Mouse (Mus musculus): ENCODE results near the gene Alyref. TPM values are rescaled to one million over a fixed set of nuclear protein-coding genes. Genes with fewer than 3 reads are reported as not detected.

The Alyref gene
- polyA plus RNA-seq, 1 experiment from 2014 or later, result 213 TPM

DNA sequence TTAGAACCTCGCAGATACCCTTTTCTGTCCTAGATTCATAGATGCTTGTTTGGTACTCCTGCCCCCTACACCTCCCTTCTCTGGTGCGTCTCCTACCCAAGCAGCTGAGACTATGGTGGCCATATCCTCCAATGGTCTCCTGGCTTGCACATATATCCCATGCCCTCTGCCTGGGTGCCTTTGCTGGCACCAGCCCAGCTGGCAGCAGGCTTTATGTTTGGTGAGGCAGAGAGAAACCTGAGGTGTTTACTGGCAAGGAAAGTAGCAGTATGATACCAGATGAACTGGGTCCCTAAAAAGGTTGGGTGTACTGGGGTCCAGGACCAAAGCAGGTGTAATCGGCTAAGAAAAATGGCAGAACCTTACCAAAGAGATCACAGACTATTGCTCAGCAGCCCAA, 52.2 kb downstream of the Alyref start:
- peaks cover 5% of the 10 kb centered on the region; the same call in 1 of the 2 replicates for H3K4me1 ChIP-seq (replicated peaks; ENCODE audit: control insufficient read depth, insufficient read depth)
- no peak for TF ChIP-seq CTCF (IDR thresholded peaks at IDR 0.05; ENCODE audit: low read depth)
- TF ChIP-seq EP300 (optimal IDR thresholded peaks at IDR 0.05), result no peak
- H3K27ac ChIP-seq (replicated peaks), result no peak overlapping the region
- DNase-seq (ENCODE audit: low spot score) (no peak), ATAC-seq (ENCODE audit: low FRiP score, low TSS enrichment) (no peak)
- peaks cover 8% of the 10 kb centered on the region for H3K36me3 ChIP-seq (ENCODE audit: control insufficient read depth, insufficient read depth, low read length)
- 92% methylated on average over 3 of the region's 3 CpGs for WGBS
- no peak overlapping the region for H3K9ac ChIP-seq (ENCODE audit: low read length)
- no peaks in the 10 kb centered on the region for H3K9me3 ChIP-seq (ENCODE audit: control insufficient read depth, low read length)
- H3K4me2 ChIP-seq (replicated peaks; ENCODE audit: low read depth), result no peak overlapping the region
- no peaks in the 10 kb centered on the region for H3K27me3 ChIP-seq (ENCODE audit: control insufficient read depth, insufficient read depth, low read length)
- H3K4me3 ChIP-seq (ENCODE audit: low read depth, low read length), result no peak overlapping the region

GRCm38 (mm10) chr11:120542376-120542775, 55.8 kb downstream of the Alyref start:
- H3K4me3 ChIP-seq (ENCODE audit: low read depth, low read length), result no peak overlapping the region
- peaks cover 14% of the 10 kb centered on the region for H3K4me1 ChIP-seq (replicated peaks; ENCODE audit: control insufficient read depth, insufficient read depth)
- H3K9ac ChIP-seq (ENCODE audit: low read length), result no peak overlapping the region
- no peaks in the 10 kb centered on the region for H3K9me3 ChIP-seq (ENCODE audit: control insufficient read depth, low read length)
- ATAC-seq (ENCODE audit: low FRiP score, low TSS enrichment), result no peak
- H3K36me3 ChIP-seq (ENCODE audit: control insufficient read depth, insufficient read depth, low read length), result peaks cover 8% of the 10 kb centered on the region
- TF ChIP-seq EP300 (optimal IDR thresholded peaks at IDR 0.05), result no peak
- no peak for TF ChIP-seq CTCF (IDR thresholded peaks at IDR 0.05; ENCODE audit: low read depth)
- H3K4me2 ChIP-seq (replicated peaks; ENCODE audit: low read depth), result no peak overlapping the region
- WGBS, result 77% methylated on average over 6 of the region's 6 CpGs
- no peak for DNase-seq (ENCODE audit: low spot score)
- no peaks in the 10 kb centered on the region for H3K27me3 ChIP-seq (ENCODE audit: control insufficient read depth, insufficient read depth, low read length)
- no peak overlapping the region for H3K27ac ChIP-seq (replicated peaks)

Small RNA genes within 50 kb of the gene (microRNA-seq; reads per million reads assigned to microRNA genes)
- gene Mir6936, result not detected

Other genes with a start within 250 kb of the Alyref start
- 2,268 and 2,377 TPM in 2 replicates for gene Actg1, start 249.8 kb downstream of the Alyref start, polyA plus RNA-seq (2015; fragmentation: Nextera tagmentation; extraction: Ambion mirVana)
- 0.41 and 0.47 TPM in 2 replicates for gene Fscn2, start 236.8 kb downstream of the Alyref start, polyA plus RNA-seq (2015; fragmentation: Nextera tagmentation; extraction: Ambion mirVana)
- gene Faap100, start 219.6 kb downstream of the Alyref start, polyA plus RNA-seq (2015; fragmentation: Nextera tagmentation; extraction: Ambion mirVana), result 14.3 and 15.3 TPM in 2 replicates
- 15.7 and 17.9 TPM in 2 replicates for gene Nploc4, start 160.7 kb downstream of the Alyref start, polyA plus RNA-seq (2015; fragmentation: Nextera tagmentation; extraction: Ambion mirVana)
- gene Tspan10, start 155.7 kb downstream of the Alyref start, polyA plus RNA-seq (2015; fragmentation: Nextera tagmentation; extraction: Ambion mirVana), result not detected in 2 replicates
- 0.15 TPM in 1 of 2 replicates, not detected in the other for gene Pde6g, start 144.9 kb downstream of the Alyref start, polyA plus RNA-seq (2015; fragmentation: Nextera tagmentation; extraction: Ambion mirVana)
- gene Oxld1, start 140.3 kb downstream of the Alyref start, polyA plus RNA-seq (2015; fragmentation: Nextera tagmentation; extraction: Ambion mirVana), result 18.2 and 19.8 TPM in 2 replicates
- gene Ccdc137, start 140.2 kb downstream of the Alyref start, polyA plus RNA-seq (2015; fragmentation: Nextera tagmentation; extraction: Ambion mirVana), result 13.3 and 18.2 TPM in 2 replicates
- 24.4 and 30.6 TPM in 2 replicates for gene Arl16, start 130.8 kb downstream of the Alyref start, polyA plus RNA-seq (2015; fragmentation: Nextera tagmentation; extraction: Ambion mirVana)
- 133 and 134 TPM in 2 replicates for gene Mrpl12, start 113.8 kb downstream of the Alyref start, polyA plus RNA-seq (2015; fragmentation: Nextera tagmentation; extraction: Ambion mirVana)
- 86.1 and 94.0 TPM in 2 replicates for gene Slc25a10, start 106.5 kb downstream of the Alyref start, polyA plus RNA-seq (2015; fragmentation: Nextera tagmentation; extraction: Ambion mirVana)
- 3.5 and 5.8 TPM in 2 replicates for gene Gcgr, start 67.7 kb downstream of the Alyref start, polyA plus RNA-seq (2015; fragmentation: Nextera tagmentation; extraction: Ambion mirVana)
- gene Mcrip1, start 48.6 kb downstream of the Alyref start, polyA plus RNA-seq (2015; fragmentation: Nextera tagmentation; extraction: Ambion mirVana), result 113 and 115 TPM in 2 replicates
- not detected in 2 replicates for gene Ppp1r27, start 47.2 kb downstream of the Alyref start, polyA plus RNA-seq (2015; fragmentation: Nextera tagmentation; extraction: Ambion mirVana)
- 858 and 892 TPM in 2 replicates for gene P4hb, start 25.1 kb downstream of the Alyref start, polyA plus RNA-seq (2015; fragmentation: Nextera tagmentation; extraction: Ambion mirVana)
- gene Arhgdia, start 16.7 kb downstream of the Alyref start, polyA plus RNA-seq (2015; fragmentation: Nextera tagmentation; extraction: Ambion mirVana), result 352 and 362 TPM in 2 replicates
- 121 and 126 TPM in 2 replicates for gene Anapc11, start 56 bp upstream of the Alyref start, polyA plus RNA-seq (2015; fragmentation: Nextera tagmentation; extraction: Ambion mirVana)
- 20.4 and 20.9 TPM in 2 replicates for gene Npb, start 10.1 kb upstream of the Alyref start, polyA plus RNA-seq (2015; fragmentation: Nextera tagmentation; extraction: Ambion mirVana)
- gene Pcyt2, start 19.6 kb upstream of the Alyref start, polyA plus RNA-seq (2015; fragmentation: Nextera tagmentation; extraction: Ambion mirVana), result 73.7 and 79.0 TPM in 2 replicates
- gene Sirt7, start 26.9 kb upstream of the Alyref start, polyA plus RNA-seq (2015; fragmentation: Nextera tagmentation; extraction: Ambion mirVana), result 36.1 and 42.2 TPM in 2 replicates
- 21.0 and 21.3 TPM in 2 replicates for gene Mafg, start 35.2 kb upstream of the Alyref start, polyA plus RNA-seq (2015; fragmentation: Nextera tagmentation; extraction: Ambion mirVana)
- 13.9 and 18.4 TPM in 2 replicates for gene Pycr1, start 45.4 kb upstream of the Alyref start, polyA plus RNA-seq (2015; fragmentation: Nextera tagmentation; extraction: Ambion mirVana)
- gene Myadml2, start 49.8 kb upstream of the Alyref start, polyA plus RNA-seq (2015; fragmentation: Nextera tagmentation; extraction: Ambion mirVana), result 0.21 TPM in 1 of 2 replicates, not detected in the other
- gene Notum, start 62.8 kb upstream of the Alyref start, polyA plus RNA-seq (2015; fragmentation: Nextera tagmentation; extraction: Ambion mirVana), result 1.4 and 2.7 TPM in 2 replicates
- gene Aspscr1, start 74.6 kb upstream of the Alyref start, polyA plus RNA-seq (2015; fragmentation: Nextera tagmentation; extraction: Ambion mirVana), result 74.1 and 81.1 TPM in 2 replicates
- 123 and 127 TPM in 2 replicates for gene Cenpx, start 115.4 kb upstream of the Alyref start, polyA plus RNA-seq (2015; fragmentation: Nextera tagmentation; extraction: Ambion mirVana)
- gene Lrrc45, start 115.6 kb upstream of the Alyref start, polyA plus RNA-seq (2015; fragmentation: Nextera tagmentation; extraction: Ambion mirVana), result 18.7 and 20.4 TPM in 2 replicates
- 21.9 and 22.1 TPM in 2 replicates for gene Rac3, start 123.1 kb upstream of the Alyref start, polyA plus RNA-seq (2015; fragmentation: Nextera tagmentation; extraction: Ambion mirVana)
- 56.3 and 58.4 TPM in 2 replicates for gene Dcxr, start 128.9 kb upstream of the Alyref start, polyA plus RNA-seq (2015; fragmentation: Nextera tagmentation; extraction: Ambion mirVana)
- 129 and 160 TPM in 2 replicates for gene Cbr2, start 133.7 kb upstream of the Alyref start, polyA plus RNA-seq (2015; fragmentation: Nextera tagmentation; extraction: Ambion mirVana)
- 3.0 and 3.1 TPM in 2 replicates for gene Hmga1b, start 164.4 kb upstream of the Alyref start, polyA plus RNA-seq (2015; fragmentation: Nextera tagmentation; extraction: Ambion mirVana)
- gene Rfng, start 185.8 kb upstream of the Alyref start, polyA plus RNA-seq (2015; fragmentation: Nextera tagmentation; extraction: Ambion mirVana), result 18.1 and 23.2 TPM in 2 replicates
- gene Gps1, start 185.9 kb upstream of the Alyref start, polyA plus RNA-seq (2015; fragmentation: Nextera tagmentation; extraction: Ambion mirVana), result 94.5 and 98.6 TPM in 2 replicates
- 39.8 and 42.4 TPM in 2 replicates for gene Dus1l, start 198.0 kb upstream of the Alyref start, polyA plus RNA-seq (2015; fragmentation: Nextera tagmentation; extraction: Ambion mirVana)
- 16.0 and 19.7 TPM in 2 replicates for gene Fasn, start 226.2 kb upstream of the Alyref start, polyA plus RNA-seq (2015; fragmentation: Nextera tagmentation; extraction: Ambion mirVana)